Mouse (Mus musculus) lung, adult 2 months (tissue): ENCODE measurements around the gene Tnfrsf13c.

Source experiments
- CTCF ChIP-seq: fragments of 200-500 bp; IDR thresholded peaks from 2 replicates; pipeline ENCODE4 v1.5.1; 2011; ENCODE audit warnings: mild to moderate bottlenecking, low read length, control low read depth; ENCODE audit not compliant: insufficient read depth
- POLR2A ChIP-seq: fragments of 200-500 bp; IDR thresholded peaks from 2 replicates; pipeline ENCODE4 v1.6.1; 2011; ENCODE audit warnings: low read depth, mild to moderate bottlenecking, control low read depth, low read length, borderline replicate concordance; ENCODE audit errors: extremely low read depth

DNA sequence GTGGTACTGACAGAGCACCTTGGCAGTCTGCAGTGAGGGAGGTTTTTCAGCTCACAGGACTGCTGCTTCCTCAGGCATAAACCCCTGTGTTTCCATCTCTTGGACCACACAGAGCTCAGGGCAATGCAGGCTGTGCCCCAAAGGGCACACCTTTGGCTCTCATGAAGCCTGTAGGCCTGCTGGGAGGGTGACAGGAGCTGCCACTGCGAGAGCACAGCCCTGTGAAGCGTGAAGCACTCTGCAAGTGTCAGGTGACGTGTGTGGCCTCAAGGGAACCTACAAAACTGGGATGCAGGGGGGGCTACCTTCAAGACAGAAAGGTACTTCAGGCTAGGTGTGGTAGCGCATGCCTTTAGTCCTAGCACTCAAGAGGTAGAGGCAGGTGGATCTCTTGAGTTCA lies 8.5 kb upstream of the Tnfrsf13c start:
- TF ChIP-seq POLR2A (no peak), CTCF (no peak)
